Mouse (Mus musculus) testis, adult 2 months (tissue): ENCODE measurements around the gene Klrb1f.
"Not testable (repeated sequence)": the region's sequence is repeated elsewhere in the genome, so short reads cannot be mapped to it uniquely, and the experiment has no call there.

Experiments used
- CTCF ChIP-seq: fragments of 200-500 bp; IDR thresholded peaks from 2 replicates; pipeline ENCODE4 v1.5.1; 2012; ENCODE audit warnings: low read depth, mild to moderate bottlenecking, inconsistent platforms, low read length, moderate library complexity; ENCODE audit not compliant: control insufficient read depth, insufficient read depth, insufficient replicate concordance
- POLR2A ChIP-seq: fragments of 200-500 bp; IDR thresholded peaks from 2 replicates; pipeline ENCODE4 v1.6.1; 2012; ENCODE audit warnings: low read depth, mild to moderate bottlenecking, inconsistent platforms, low read length, moderate library complexity; ENCODE audit not compliant: control insufficient read depth

- not testable (repeated sequence) for TF ChIP-seq POLR2A, CTCF
Measured at GRCm38 (mm10) chr6:129100794-129101193, 55.1 kb downstream of the Klrb1f start, which contains the start of gene Clec2e.
